In genomic region chr8:105446127-105446552, GRCm38 (mm10) we compare ENCODE assay signal across 11 mouse cellular contexts. TPM values are rescaled to one million over a fixed set of nuclear protein-coding genes. Genes with fewer than 3 reads are reported as not detected.
DNase-seq lines count a peak whose midpoint lies in the region; ATAC-seq lines count a peak whose summit lies in the region.
"Had no signal": no experiment of that assay in that cellular context is flagged by ENCODE, and none has a peak within 500 bp of the region (broad histone marks: within the 10 kb centered on the region; RNA-seq: fewer than 3 reads in every experiment).

No protein-coding gene starts in this region.

- ATAC-seq in forebrain, embryonic 11.5 days (replicated peaks; ENCODE audit: low FRiP score): peak; percentile 78
- ATAC-seq in kidney, embryonic 15.5 days (replicated peaks; ENCODE audit: low FRiP score): no peak
- ATAC-seq in neural tube, embryonic 15.5 days (ENCODE audit: low FRiP score): no peak
- ATAC-seq in megakaryocyte-erythroid progenitor cell, adult 5-6 weeks (replicated peaks; ENCODE audit: low FRiP score, low TSS enrichment, poor library complexity, severe bottlenecking): no peak
- ATAC-seq: Patski had no signal

- intact Hi-C loops in left cerebral cortex, postnatal 4 days (cut with DNase I): no loop called here
- intact Hi-C loops in left cerebral cortex, postnatal 14 days (cut with DNase I): no loop called here

- peak overlapping the region; percentile 28; the same call in 1 of the 2 replicates for H3K4me2 ChIP-seq in forebrain, embryonic 11.5 days (ENCODE audit: low read depth, low read length, severe bottlenecking)
- peak overlapping the region; percentile 23; the same call in 1 of the 2 replicates for H3K4me2 ChIP-seq in kidney, embryonic 15.5 days
- peak overlapping the region; percentile 15; the same call in 1 of the 2 replicates for H3K4me2 ChIP-seq in neural tube, embryonic 15.5 days

- H3K4me1 ChIP-seq in forebrain, embryonic 11.5 days (replicated peaks; ENCODE audit: control insufficient read depth, insufficient read depth, low read length): no peaks in the 10 kb centered on the region; the same call in 1 of the 2 replicates
- peaks cover 8% of the 10 kb centered on the region for H3K4me1 ChIP-seq in kidney, embryonic 15.5 days
- H3K4me1 ChIP-seq in neural tube, embryonic 15.5 days: peaks cover 13% of the 10 kb centered on the region

- no peaks in the 10 kb centered on the region for H3K27me3 ChIP-seq in forebrain, embryonic 11.5 days (ENCODE audit: control insufficient read depth, insufficient read depth, low read length)
- no peaks in the 10 kb centered on the region for H3K27me3 ChIP-seq in kidney, embryonic 15.5 days
- H3K27me3 ChIP-seq in neural tube, embryonic 15.5 days (replicated peaks): no peaks in the 10 kb centered on the region

- H3K27ac ChIP-seq in forebrain, embryonic 11.5 days (ENCODE audit: low read depth, low read length): peak overlapping the region; percentile 74
- H3K27ac ChIP-seq in kidney, embryonic 15.5 days: peak overlapping the region; percentile 27; the same call in 1 of the 2 replicates
- 0 out of 2 replicates have a peak overlapping the region, but pooled peaks have one; percentile 23 for H3K27ac ChIP-seq in neural tube, embryonic 15.5 days (replicated peaks)

- H3K9ac ChIP-seq in forebrain, embryonic 11.5 days (ENCODE audit: low read length): no peak overlapping the region
- no peak overlapping the region for H3K9ac ChIP-seq in kidney, embryonic 15.5 days
- H3K9ac ChIP-seq in neural tube, embryonic 15.5 days (replicated peaks): no peak overlapping the region

- H3K36me3 ChIP-seq in forebrain, embryonic 11.5 days (ENCODE audit: control insufficient read depth, insufficient read depth, low read length): no peaks in the 10 kb centered on the region
- no peaks in the 10 kb centered on the region for H3K36me3 ChIP-seq in kidney, embryonic 15.5 days
- no peaks in the 10 kb centered on the region for H3K36me3 ChIP-seq in neural tube, embryonic 15.5 days

- peak; percentile 81 for DNase-seq in left cerebral cortex, postnatal 4 days
- no peak for DNase-seq in left cerebral cortex, postnatal 14 days (ENCODE audit: low spot score in 2 of 2)
- DNase-seq in forebrain, embryonic 11.5 days (ENCODE audit: low spot score): peak; percentile 67
- no peak for DNase-seq in urinary bladder, adult 2 months (ENCODE audit: low spot score)
- no peak for DNase-seq in right cerebral cortex, postnatal 25 days

- 13% methylated on average over 4 of the region's 4 CpGs for WGBS in forebrain, embryonic 11.5 days
- 22% methylated on average over 4 of the region's 4 CpGs for WGBS in kidney, embryonic 15.5 days
- 9% methylated on average over 4 of the region's 4 CpGs for WGBS in neural tube, embryonic 15.5 days

- no peaks in the 10 kb centered on the region for H3K9me3 ChIP-seq in forebrain, embryonic 11.5 days (ENCODE audit: control insufficient read depth, low read length)
- no peaks in the 10 kb centered on the region for H3K9me3 ChIP-seq in kidney, embryonic 15.5 days (replicated peaks)
- no peaks in the 10 kb centered on the region for H3K9me3 ChIP-seq in neural tube, embryonic 15.5 days (replicated peaks)

- no peak overlapping the region for H3K4me3 ChIP-seq in forebrain, embryonic 11.5 days (ENCODE audit: low read depth, low read length)
- H3K4me3 ChIP-seq in kidney, embryonic 15.5 days (replicated peaks): no peak overlapping the region
- H3K4me3 ChIP-seq in neural tube, embryonic 15.5 days (replicated peaks): no peak overlapping the region

RNA-seq across cellular contexts. Expression of gene Tppp3, which starts 25.2 kb away (rescaled TPM):
- 10 to 100 TPM; 67.5 to 67.6 TPM for total RNA-seq in left cerebral cortex, postnatal 4 days (2021)
- total RNA-seq in left cerebral cortex, postnatal 14 days (2021): 10 to 100 TPM; 41.2 to 49.7 TPM
- polyA plus RNA-seq in forebrain, embryonic 11.5 days (2014; fragmentation: Nextera tagmentation; extraction: Ambion mirVana): 36.1 and 37.7 TPM in 2 replicates
- 30.7 and 38.3 TPM in 2 replicates for polyA plus RNA-seq in kidney, embryonic 15.5 days (2015; fragmentation: Nextera tagmentation; extraction: Ambion mirVana)
- 253 and 288 TPM in 2 replicates for polyA plus RNA-seq in neural tube, embryonic 15.5 days (2015; fragmentation: Nextera tagmentation; extraction: Ambion mirVana)
- 84.1 and 93.7 TPM in 2 replicates for polyA plus RNA-seq in urinary bladder, adult 2 months (2012; rRNA removed)
- total RNA-seq in megakaryocyte-erythroid progenitor cell, adult 5-6 weeks (2014; fragmentation: Nextera tagmentation): 0.45 and 1.4 TPM in 2 replicates
- 1.3 TPM in 1 of 2 replicates, not detected in the other for total RNA-seq in megakaryocyte-erythroid progenitor cell, adult 5-6 weeks (2017)
- total RNA-seq: common myeloid progenitor, adult 5-6 weeks had no signal

RNA-seq across cellular contexts. Expression of gene Lrrc36, which starts 32.8 kb away (rescaled TPM):
- under 1 TPM; 0.40 to 0.64 TPM for total RNA-seq in left cerebral cortex, postnatal 4 days (2021)
- under 1 TPM in 1 of 2 experiments, not detected in 1; 0.40 TPM for total RNA-seq in left cerebral cortex, postnatal 14 days (2021)
- polyA plus RNA-seq in forebrain, embryonic 11.5 days (2014; fragmentation: Nextera tagmentation; extraction: Ambion mirVana): 1.2 and 1.4 TPM in 2 replicates
- 0.18 and 0.22 TPM in 2 replicates for polyA plus RNA-seq in kidney, embryonic 15.5 days (2015; fragmentation: Nextera tagmentation; extraction: Ambion mirVana)
- 0.23 and 0.27 TPM in 2 replicates for polyA plus RNA-seq in neural tube, embryonic 15.5 days (2015; fragmentation: Nextera tagmentation; extraction: Ambion mirVana)
- 0.48 and 0.53 TPM in 2 replicates for polyA plus RNA-seq in urinary bladder, adult 2 months (2012; rRNA removed)
- 0.61 and 1.5 TPM in 2 replicates for total RNA-seq in megakaryocyte-erythroid progenitor cell, adult 5-6 weeks (2014; fragmentation: Nextera tagmentation)
- 0.46 TPM in 1 of 2 replicates, not detected in the other for total RNA-seq in megakaryocyte-erythroid progenitor cell, adult 5-6 weeks (2017)
- polyA plus RNA-seq: Patski had no signal

RNA-seq across cellular contexts. Expression of gene Kctd19, which starts 32.8 kb away (rescaled TPM):
- not detected for total RNA-seq in left cerebral cortex, postnatal 4 days (2021)
- total RNA-seq in left cerebral cortex, postnatal 14 days (2021): not detected
- polyA plus RNA-seq in forebrain, embryonic 11.5 days (2014; fragmentation: Nextera tagmentation; extraction: Ambion mirVana): not detected in 2 replicates
- polyA plus RNA-seq in kidney, embryonic 15.5 days (2015; fragmentation: Nextera tagmentation; extraction: Ambion mirVana): not detected in 2 replicates
- polyA plus RNA-seq in neural tube, embryonic 15.5 days (2015; fragmentation: Nextera tagmentation; extraction: Ambion mirVana): not detected in 2 replicates
- polyA plus RNA-seq in urinary bladder, adult 2 months (2012; rRNA removed): 0.06 and 0.10 TPM in 2 replicates
- not detected in 2 replicates for total RNA-seq in megakaryocyte-erythroid progenitor cell, adult 5-6 weeks (2014; fragmentation: Nextera tagmentation)
- not detected in 2 replicates for total RNA-seq in megakaryocyte-erythroid progenitor cell, adult 5-6 weeks (2017)
- total RNA-seq: common myeloid progenitor, adult 5-6 weeks; layer of hippocampus, postnatal 10 days had no signal
- polyA plus RNA-seq: Patski had no signal

RNA-seq across cellular contexts. Expression of gene Zdhhc1, which starts 50.6 kb away (rescaled TPM):
- total RNA-seq in left cerebral cortex, postnatal 4 days (2021): 10 to 100 TPM; 16.6 to 21.3 TPM
- 10 to 100 TPM; 26.8 to 27.5 TPM for total RNA-seq in left cerebral cortex, postnatal 14 days (2021)
- polyA plus RNA-seq in forebrain, embryonic 11.5 days (2014; fragmentation: Nextera tagmentation; extraction: Ambion mirVana): 20.2 and 24.6 TPM in 2 replicates
- 39.2 and 43.7 TPM in 2 replicates for polyA plus RNA-seq in kidney, embryonic 15.5 days (2015; fragmentation: Nextera tagmentation; extraction: Ambion mirVana)
- 36.6 and 36.8 TPM in 2 replicates for polyA plus RNA-seq in neural tube, embryonic 15.5 days (2015; fragmentation: Nextera tagmentation; extraction: Ambion mirVana)
- polyA plus RNA-seq in urinary bladder, adult 2 months (2012; rRNA removed): 56.7 and 64.7 TPM in 2 replicates
- total RNA-seq in megakaryocyte-erythroid progenitor cell, adult 5-6 weeks (2014; fragmentation: Nextera tagmentation): 8.4 and 12.8 TPM in 2 replicates
- total RNA-seq in megakaryocyte-erythroid progenitor cell, adult 5-6 weeks (2017): 2.2 and 3.8 TPM in 2 replicates

Comparison
In these comparisons a context has a peak if more than half of its experiments do, and no peak if none do; other contexts are left out.
1. DNase-seq: peak in left cerebral cortex, postnatal 4 days (single experiment) and forebrain, embryonic 11.5 days (single experiment); none in left cerebral cortex, postnatal 14 days (0 of 2), urinary bladder, adult 2 months (single experiment) and right cerebral cortex, postnatal 25 days (single experiment).
2. H3K27ac ChIP-seq: peak in every context shown above with its lines; median percentile 74 in forebrain, embryonic 11.5 days; 27 in kidney, embryonic 15.5 days; 23 in neural tube, embryonic 15.5 days.
3. Peak in every context shown above with its lines, with median percentiles within 50 percentile points of each other: H3K4me2 ChIP-seq.